Mouse (Mus musculus) liver, embryonic 12.5 days (tissue): ENCODE results near the gene Phc2. TPM values are rescaled to one million over a fixed set of nuclear protein-coding genes. Genes with fewer than 3 reads are reported as not detected.
A peak's percentile ranks its signal among the peaks of the same experiment; 100 is the strongest.

Source experiments
- ATAC-seq: fragments of 200-750 bp; cut with Nextera tagmentation; 2 replicates; pipeline ENCODE4 v1.8.0; 2017; ENCODE audit warnings: moderate number of reproducible peaks, mild to moderate bottlenecking, moderate library complexity
- H3K27ac ChIP-seq: fragments of 300-500 bp; sonication (generic); 2 replicates; pipeline ENCODE4 v1.5.1; 2016; ENCODE audit warnings: mild to moderate bottlenecking
- H3K27me3 ChIP-seq: fragments of 300-500 bp; sonication (generic); replicated peaks from 2 replicates; pipeline ENCODE4 v1.6.1; 2016; ENCODE audit warnings: mild to moderate bottlenecking, moderate library complexity
- H3K36me3 ChIP-seq: fragments of 300-500 bp; sonication (generic); 2 replicates; pipeline ENCODE4 v1.6.1; 2016; ENCODE audit warnings: mild to moderate bottlenecking, moderate library complexity
- H3K4me1 ChIP-seq: fragments of 300-500 bp; sonication (generic); 2 replicates; pipeline ENCODE4 v1.6.1; 2016
- H3K4me2 ChIP-seq: fragments of 300-500 bp; sonication (generic); 2 replicates; pipeline ENCODE4 v1.6.1; 2016; ENCODE audit warnings: mild to moderate bottlenecking, moderate library complexity
- H3K4me3 ChIP-seq: fragments of 300-500 bp; sonication (generic); 2 replicates; pipeline ENCODE4 v1.5.1; 2016; ENCODE audit warnings: mild to moderate bottlenecking, moderate library complexity
- H3K9ac ChIP-seq: fragments of 300-500 bp; sonication (generic); 2 replicates; pipeline ENCODE4 v1.6.1; 2016; ENCODE audit warnings: mild to moderate bottlenecking, moderate library complexity
- H3K9me3 ChIP-seq: fragments of 300-500 bp; sonication (generic); replicated peaks from 2 replicates; pipeline ENCODE4 v1.6.1; 2016; ENCODE audit warnings: mild to moderate bottlenecking, moderate library complexity
- WGBS: fragments of 180-500 bp; shearing (Covaris S2); methylation state at CpG from one replicate; pipeline ENCODE4 v1.1.7; 2016; ENCODE audit not compliant: insufficient replicate concordance; 5-methylcytosine and 5-hydroxymethylcytosine counted together
- polyA plus RNA-seq: library from polyadenylated mRNA; unstranded; fragments of >200 nt; fragmentation: Nextera tagmentation; extraction: Ambion mirVana; gene quantifications from 2 replicates; pipeline ENCODE4 v1.2.1, GENCODE M21; 2016

Phc2 gene
- polyA plus RNA-seq, 1 experiment from 2014 or later, result 33.2 TPM

- no peaks in the 10 kb centered on the region for H3K9me3 ChIP-seq
- no peaks in the 10 kb centered on the region for H3K36me3 ChIP-seq
- H3K4me3 ChIP-seq, result no peak overlapping the region
- no peak overlapping the region for H3K9ac ChIP-seq
- ATAC-seq, result no peak
- no peak overlapping the region for H3K27ac ChIP-seq
- peaks cover 28% of the 10 kb centered on the region for H3K4me1 ChIP-seq
- 50% methylated on average over 2 of the region's 2 CpGs for WGBS
- H3K4me2 ChIP-seq, result no peak overlapping the region
- peaks cover 45% of the 10 kb centered on the region for H3K27me3 ChIP-seq
Observed at GRCm38 (mm10) chr4:128618963-128619362, 35.5 kb upstream of the Phc2 start.

GRCm38 (mm10) chr4:128620572-128620971 is 33.9 kb upstream of the Phc2 start:
- Histone ChIP-seq H3K36me3 (no peaks in the 10 kb centered on the region), H3K27me3 (peaks cover 40% of the 10 kb centered on the region), H3K4me3 (no peak overlapping the region), H3K27ac (no peak overlapping the region), H3K4me1 (peaks cover 28% of the 10 kb centered on the region), H3K9ac (no peak overlapping the region), H3K9me3 (no peaks in the 10 kb centered on the region), H3K4me2 (no peak overlapping the region)
- no peak for ATAC-seq
- WGBS, result 73% methylated on average over 6 of the region's 6 CpGs

GRCm38 (mm10) chr4:128621109-128621508 is 33.4 kb upstream of the Phc2 start:
- Histone ChIP-seq H3K9ac (no peak overlapping the region), H3K4me2 (no peak overlapping the region), H3K4me3 (no peak overlapping the region), H3K36me3 (no peaks in the 10 kb centered on the region), H3K27me3 (peaks cover 34% of the 10 kb centered on the region), H3K9me3 (no peaks in the 10 kb centered on the region), H3K4me1 (peaks cover 28% of the 10 kb centered on the region), H3K27ac (no peak overlapping the region)
- 48% methylated on average over 8 of the region's 8 CpGs for WGBS
- peak; percentile 54; the same call in 1 of the 2 replicates for ATAC-seq

GRCm38 (mm10) chr4:128635451-128635850 is 19.1 kb upstream of the Phc2 start:
- Histone ChIP-seq H3K27me3 (no peaks in the 10 kb centered on the region; the same call in 1 of the 2 replicates), H3K36me3 (no peaks in the 10 kb centered on the region), H3K9me3 (no peaks in the 10 kb centered on the region), H3K4me2 (no peak overlapping the region), H3K4me1 (no peaks in the 10 kb centered on the region; the same call in 1 of the 2 replicates), H3K27ac (no peak overlapping the region), H3K4me3 (no peak overlapping the region), H3K9ac (no peak overlapping the region)
- no peak for ATAC-seq
- WGBS, result 66% methylated on average over 7 of the region's 7 CpGs

DNA sequence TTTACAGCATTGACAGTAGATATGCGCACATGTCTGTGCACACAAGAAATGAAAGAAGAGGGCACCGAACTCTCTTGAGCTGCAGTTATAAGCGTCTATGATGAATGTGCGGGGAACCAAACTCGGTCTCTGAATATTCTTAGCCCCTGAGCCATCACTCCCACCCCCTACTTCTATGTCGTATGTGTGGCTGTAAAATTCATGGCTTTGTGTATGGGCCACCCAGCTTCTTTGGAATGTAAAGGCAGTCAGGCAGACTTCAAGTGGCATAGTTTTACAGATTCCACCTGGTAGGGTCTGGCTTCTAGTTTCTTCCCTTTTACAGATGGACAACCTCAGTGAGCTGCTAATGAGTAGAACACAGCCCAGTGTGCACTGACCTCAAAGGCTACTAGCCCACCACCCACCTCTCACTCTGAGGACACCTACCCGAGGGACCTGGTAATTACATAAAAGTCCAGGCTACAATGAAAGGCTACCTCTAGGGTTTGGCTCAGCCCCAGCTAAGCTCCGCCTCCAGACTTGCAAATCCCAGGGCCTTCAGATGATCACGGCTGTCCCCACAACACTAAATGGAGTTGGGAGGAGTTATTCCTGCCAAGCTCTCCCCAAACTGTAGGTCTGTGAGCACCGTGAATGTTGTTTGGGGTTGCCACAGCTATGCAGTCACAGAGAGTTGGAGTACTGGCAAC is 18.5 kb upstream of the Phc2 start:
- H3K27me3 ChIP-seq, result peaks cover 3% of the 10 kb centered on the region; the same call in 1 of the 2 replicates
- no peak for ATAC-seq

GRCm38 (mm10) chr4:128637250-128637649 is 17.3 kb upstream of the Phc2 start:
- H3K4me3 ChIP-seq, result no peak overlapping the region
- 11% methylated on average over 11 of the region's 11 CpGs for WGBS
- no peaks in the 10 kb centered on the region for H3K9me3 ChIP-seq
- H3K9ac ChIP-seq, result no peak overlapping the region
- H3K27me3 ChIP-seq, result peaks cover 10% of the 10 kb centered on the region; the same call in 1 of the 2 replicates
- peaks cover 6% of the 10 kb centered on the region; the same call in 1 of the 2 replicates for H3K4me1 ChIP-seq
- H3K4me2 ChIP-seq, result no peak overlapping the region
- no peaks in the 10 kb centered on the region for H3K36me3 ChIP-seq
- no peak for ATAC-seq
- no peak overlapping the region for H3K27ac ChIP-seq

More for the DNA sequence above, 18.5 kb upstream of the Phc2 start:
- Histone ChIP-seq H3K36me3 (no peaks in the 10 kb centered on the region), H3K9me3 (no peaks in the 10 kb centered on the region), H3K27ac (no peak overlapping the region), H3K9ac (no peak overlapping the region), H3K4me1 (no peaks in the 10 kb centered on the region; the same call in 1 of the 2 replicates), H3K4me3 (no peak overlapping the region), H3K4me2 (no peak overlapping the region)
- 60% methylated on average over 10 of the region's 10 CpGs for WGBS

GRCm38 (mm10) chr4:128638265-128638923 is 16.1 kb upstream of the Phc2 start:
- H3K4me2 ChIP-seq, result no peak overlapping the region
- no peak for ATAC-seq
- no peaks in the 10 kb centered on the region for H3K9me3 ChIP-seq
- no peaks in the 10 kb centered on the region for H3K36me3 ChIP-seq
- H3K4me1 ChIP-seq, result peaks cover 13% of the 10 kb centered on the region
- H3K4me3 ChIP-seq, result no peak overlapping the region
- H3K27ac ChIP-seq, result no peak overlapping the region
- 60% methylated on average over 18 of the region's 18 CpGs for WGBS
- H3K27me3 ChIP-seq, result peaks cover 13% of the 10 kb centered on the region; the same call in 1 of the 2 replicates
- 0 out of 2 replicates have a peak overlapping the region, but pooled peaks have one; percentile 12 for H3K9ac ChIP-seq

GRCm38 (mm10) chr4:128641766-128642717 is 12.5 kb upstream of the Phc2 start:
- no peak overlapping the region for H3K27ac ChIP-seq
- no peaks in the 10 kb centered on the region for H3K36me3 ChIP-seq
- no peak for ATAC-seq
- 25% methylated on average over 23 of the region's 23 CpGs for WGBS
- H3K9me3 ChIP-seq, result no peaks in the 10 kb centered on the region
- H3K4me2 ChIP-seq, result no peak overlapping the region
- H3K4me3 ChIP-seq, result no peak overlapping the region
- H3K4me1 ChIP-seq, result peaks cover 13% of the 10 kb centered on the region
- H3K27me3 ChIP-seq, result peaks cover 15% of the 10 kb centered on the region
- H3K9ac ChIP-seq, result no peak overlapping the region

- H3K27ac ChIP-seq, result no peak overlapping the region
- no peak overlapping the region for H3K4me3 ChIP-seq
- H3K27me3 ChIP-seq, result peaks cover 12% of the 10 kb centered on the region
- H3K9me3 ChIP-seq, result no peaks in the 10 kb centered on the region
- 50% methylated on average over 6 of the region's 6 CpGs for WGBS
- H3K36me3 ChIP-seq, result no peaks in the 10 kb centered on the region
- H3K9ac ChIP-seq, result no peak overlapping the region
- peaks cover 26% of the 10 kb centered on the region for H3K4me1 ChIP-seq
- H3K4me2 ChIP-seq, result no peak overlapping the region
- ATAC-seq, result no peak
Observed at GRCm38 (mm10) chr4:128645896-128646295, 8.6 kb upstream of the Phc2 start.

GRCm38 (mm10) chr4:128646762-128647161 is 7.7 kb upstream of the Phc2 start:
- Histone ChIP-seq H3K36me3 (no peaks in the 10 kb centered on the region), H3K4me1 (peaks cover 25% of the 10 kb centered on the region), H3K4me2 (no peak overlapping the region), H3K27me3 (peaks cover 10% of the 10 kb centered on the region), H3K9ac (no peak overlapping the region), H3K4me3 (no peak overlapping the region), H3K27ac (no peak overlapping the region), H3K9me3 (no peaks in the 10 kb centered on the region)
- no peak for ATAC-seq
- WGBS, result 53% methylated on average over 7 of the region's 7 CpGs

DNA sequence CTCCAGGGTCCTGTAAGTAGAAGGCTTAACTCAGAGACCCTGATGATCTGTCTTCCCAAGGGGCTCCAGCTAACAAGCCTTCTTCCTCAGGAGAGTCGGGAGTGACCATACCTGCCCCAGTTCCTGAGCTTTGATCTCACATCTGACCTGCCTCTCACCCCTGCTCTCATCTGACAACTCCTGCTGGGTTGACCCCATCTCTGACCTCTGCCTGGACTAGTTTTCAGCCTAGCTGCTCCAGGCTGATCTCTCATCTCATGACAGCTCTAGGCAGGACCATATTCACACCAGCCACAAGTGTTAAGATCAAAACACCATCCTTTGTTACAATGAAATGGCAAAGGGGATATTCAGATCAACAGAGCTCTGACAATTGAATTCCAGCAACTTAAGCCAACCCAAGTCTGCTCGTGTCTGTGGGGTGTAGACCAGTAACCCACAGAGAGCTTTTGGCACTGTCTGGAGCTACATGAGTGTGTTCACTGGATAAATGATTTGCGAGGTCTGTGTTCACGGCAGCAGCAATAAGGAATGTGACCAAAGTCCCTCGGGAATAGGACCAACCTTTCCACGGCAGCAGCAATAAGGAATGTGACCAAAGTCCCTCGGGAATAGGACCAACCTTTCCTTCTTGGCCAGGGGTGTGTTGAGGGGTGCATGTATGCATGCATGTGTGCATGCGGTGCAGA is 5.8 kb upstream of the Phc2 start:
- H3K9ac ChIP-seq, result no peak overlapping the region
- no peaks in the 10 kb centered on the region for H3K9me3 ChIP-seq
- H3K4me3 ChIP-seq, result no peak overlapping the region
- H3K27me3 ChIP-seq, result no peaks in the 10 kb centered on the region; the same call in 1 of the 2 replicates
- 54% methylated on average over 8 of the region's 8 CpGs for WGBS
- peaks cover 13% of the 10 kb centered on the region for H3K4me1 ChIP-seq
- no peak overlapping the region for H3K4me2 ChIP-seq
- H3K27ac ChIP-seq, result no peak overlapping the region
- no peak for ATAC-seq
- no peaks in the 10 kb centered on the region for H3K36me3 ChIP-seq
